Mouse (Mus musculus): ENCODE measurements at regions not wholly inside any gene's neighbourhood (a gene's known extent, or its start where the extent isn't known, plus 50 kb on each side); places are given as distances from the start of the nearest gene placed in this dataset.

DNA sequence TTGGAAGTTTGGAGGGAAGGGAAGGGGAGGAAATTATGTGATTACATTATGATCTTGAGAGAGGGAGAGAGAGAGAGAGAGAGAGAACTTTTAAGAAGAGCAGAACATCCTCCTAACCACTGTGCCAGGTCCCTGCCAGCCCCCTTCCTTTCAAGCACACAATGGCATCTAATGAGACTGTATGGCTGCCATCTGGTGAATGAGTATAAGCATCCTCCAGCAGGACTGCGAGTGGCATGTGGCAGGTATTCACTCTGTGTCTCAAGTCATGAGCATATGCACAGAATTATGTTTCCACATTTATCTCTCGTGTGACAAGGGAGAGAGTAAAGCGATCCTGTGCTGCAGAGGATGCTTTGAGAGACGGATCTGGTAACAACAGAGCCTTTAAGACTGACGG lies 156.9 kb downstream of the 1700129C05Rik start:
- in situ Hi-C loops (cut with MboI; ENCODE audit: low pct_ligation_motif_present, low pct_unique_long_range_greater_than_20kb, low sequenced_read_pairs), result no loop called here
- dilution Hi-C loops (cut with MboI; ENCODE audit: extremely low pct_ligation_motif_present, extremely low pct_unique_long_range_greater_than_20kb, low sequenced_read_pairs), result no loop called here
- no peak for DNase-seq (ENCODE audit: extremely low read depth)
- Histone ChIP-seq H3K4me2 (ENCODE audit: insufficient read depth, low read depth, poor library complexity, severe bottlenecking) (no peak overlapping the region), H3K9ac (ENCODE audit: insufficient read depth, low read depth) (no peak overlapping the region), H3K27me3 (replicated peaks) (no peaks in the 10 kb centered on the region), H3K36me3 (replicated peaks in 1 of 2; ENCODE audit: control insufficient read depth in 1 of 2, insufficient read depth in 1 of 2, low read length in 1 of 2) (no peaks in the 10 kb centered on the region), H3K4me3 (replicated peaks in 1 of 3; ENCODE audit: low read depth in 2 of 3, low read length in 2 of 3, poor library complexity in 1 of 3) (no peak overlapping the region), H3K79me2 (replicated peaks; ENCODE audit: control insufficient read depth, extremely low read depth, insufficient read depth, poor library complexity, severe bottlenecking) (no peaks in the 10 kb centered on the region), H3K9me3 (replicated peaks; ENCODE audit: low read length) (peaks cover 2% of the 10 kb centered on the region), H3K4me1 (ENCODE audit: control insufficient read depth in 1 of 2, insufficient read depth in 2 of 2) (peaks cover 4 to 9% of the 10 kb centered on the region in 2 experiments; a peak in 3 of 4 replicates), H3K27ac (ENCODE audit: insufficient read depth, low read depth) (no peak overlapping the region)
- no peak for TF ChIP-seq JUN (IDR thresholded peaks at IDR 0.05; ENCODE audit: insufficient read depth, low read depth, low read length)
- TF ChIP-seq RCOR1 (conservative IDR thresholded peaks at IDR 0.05; ENCODE audit: low read depth, low read length), result no peak
- TF ChIP-seq POLR2A (IDR thresholded peaks at IDR 0.05; ENCODE audit: low read depth, low read length), result no peak
- no peak for TF ChIP-seq USF2 (conservative IDR thresholded peaks at IDR 0.05; ENCODE audit: low read depth, low read length)
- TF ChIP-seq TCF12 (IDR thresholded peaks at IDR 0.05; ENCODE audit: low read depth, low read length), result no peak
- TF ChIP-seq RAD21 (IDR thresholded peaks at IDR 0.05; ENCODE audit: low read depth, low read length), result no peak
- TF ChIP-seq MAX (IDR thresholded peaks at IDR 0.05; ENCODE audit: low read length), result no peak
- TF ChIP-seq IRF4 (IDR thresholded peaks at IDR 0.05; ENCODE audit: low read depth, low read length), result no peak
- TF ChIP-seq SIN3A (IDR thresholded peaks at IDR 0.05; ENCODE audit: low read length), result no peak
- no peak for TF ChIP-seq MEF2A (IDR thresholded peaks at IDR 0.05; ENCODE audit: borderline replicate concordance, low read depth, low read length)
- no peak for TF ChIP-seq CHD1 (IDR thresholded peaks at IDR 0.05; ENCODE audit: low read depth, low read length)
- TF ChIP-seq HCFC1 (IDR thresholded peaks at IDR 0.05; ENCODE audit: low read depth, low read length), result no peak
- TF ChIP-seq GABPA (IDR thresholded peaks at IDR 0.05; ENCODE audit: insufficient replicate concordance, low read depth, low read length), result no peak
- TF ChIP-seq UBTF (IDR thresholded peaks at IDR 0.05; ENCODE audit: low read depth, low read length), result no peak
- no peak for TF ChIP-seq CTCF (conservative IDR thresholded peaks at IDR 0.05 in 1 of 2, IDR thresholded peaks at IDR 0.05 in 1 of 2; ENCODE audit: low read depth in 2 of 2, low read length in 2 of 2)
- no peak for TF ChIP-seq USF1 (IDR thresholded peaks at IDR 0.05; ENCODE audit: low read depth, low read length)
- no peak for TF ChIP-seq ZNF384 (IDR thresholded peaks at IDR 0.05; ENCODE audit: low read depth, low read length)

DNA sequence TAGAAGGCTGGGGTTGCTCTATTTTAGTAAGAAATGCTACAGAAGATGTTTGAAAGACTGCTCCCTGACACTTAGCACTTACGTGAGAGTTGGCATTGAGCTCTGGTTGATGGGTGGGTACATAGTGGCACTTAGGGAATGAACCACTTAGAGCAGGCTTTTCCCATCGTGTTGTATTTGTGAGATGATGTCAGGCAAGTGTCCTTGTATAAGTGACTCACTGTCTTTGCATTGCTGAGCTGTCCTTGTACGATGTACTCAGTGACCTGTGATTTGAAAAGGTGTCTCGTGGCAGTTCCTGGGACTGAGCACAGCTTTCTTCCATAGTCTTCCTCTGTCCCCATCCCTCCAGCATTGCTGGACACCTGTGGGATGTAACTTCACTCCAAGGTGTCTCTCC lies 165.9 kb downstream of the 1700129C05Rik start:
- no peaks in the 10 kb centered on the region for H3K27me3 ChIP-seq (replicated peaks)
- H3K79me2 ChIP-seq (replicated peaks; ENCODE audit: control insufficient read depth, extremely low read depth, insufficient read depth, poor library complexity, severe bottlenecking), result no peaks in the 10 kb centered on the region
- no peak for DNase-seq (ENCODE audit: extremely low read depth)
- H3K9me3 ChIP-seq (replicated peaks; ENCODE audit: low read length), result peaks cover 2% of the 10 kb centered on the region
- in situ Hi-C loops (cut with MboI; ENCODE audit: low pct_ligation_motif_present, low pct_unique_long_range_greater_than_20kb, low sequenced_read_pairs), result no loop called here
- H3K4me2 ChIP-seq (ENCODE audit: insufficient read depth, low read depth, poor library complexity, severe bottlenecking), result no peak overlapping the region
- H3K4me3 ChIP-seq (replicated peaks in 1 of 3; ENCODE audit: low read depth in 2 of 3, low read length in 2 of 3, poor library complexity in 1 of 3), result no peak overlapping the region
- dilution Hi-C loops (cut with MboI; ENCODE audit: extremely low pct_ligation_motif_present, extremely low pct_unique_long_range_greater_than_20kb, low sequenced_read_pairs), result no loop called here
- H3K36me3 ChIP-seq (replicated peaks in 1 of 2; ENCODE audit: control insufficient read depth in 1 of 2, insufficient read depth in 1 of 2, low read length in 1 of 2), result no peaks in the 10 kb centered on the region
- no peak overlapping the region for H3K9ac ChIP-seq (ENCODE audit: insufficient read depth, low read depth)
- TF ChIP-seq JUND (conservative IDR thresholded peaks at IDR 0.05; ENCODE audit: low read depth, low read length) (no peak), USF2 (conservative IDR thresholded peaks at IDR 0.05; ENCODE audit: low read depth, low read length) (no peak), NELFE (IDR thresholded peaks at IDR 0.05; ENCODE audit: low read depth, low read length) (no peak), ELF1 (IDR thresholded peaks at IDR 0.05; ENCODE audit: low read depth, low read length) (no peak)
- H3K27ac ChIP-seq (ENCODE audit: insufficient read depth, low read depth), result no peak overlapping the region
- peaks cover 7 to 20% of the 10 kb centered on the region in 2 experiments; a peak in 3 of 4 replicates for H3K4me1 ChIP-seq (ENCODE audit: control insufficient read depth in 1 of 2, insufficient read depth in 2 of 2)

Measured in CH12.LX (cell line).